Mouse (Mus musculus) liver, adult 2 months (tissue): ENCODE data around the gene Cmtm7.

Source experiments
- CTCF ChIP-seq: fragments of 200-500 bp; IDR thresholded peaks from 2 replicates; pipeline ENCODE4 v1.5.1; 2011; ENCODE audit warnings: low read depth, low read length, control low read depth
- POLR2A ChIP-seq: fragments of 200-500 bp; IDR thresholded peaks from 2 replicates; pipeline ENCODE4 v1.6.1; 2011; ENCODE audit warnings: low read length, control low read depth; ENCODE audit not compliant: insufficient read depth; ENCODE audit errors: extremely low read depth

GRCm38 (mm10) chr9:114716677-114717331 lies 64.9 kb downstream of the Cmtm7 start:
- no peak for TF ChIP-seq CTCF
- TF ChIP-seq POLR2A: no peak
